Mouse (Mus musculus) hindbrain, embryonic 12.5 days (tissue): Measurements from ENCODE around the gene Mrpl49. TPM values are rescaled to one million over a fixed set of nuclear protein-coding genes. Genes with fewer than 3 reads are reported as not detected.

ENCODE experiments used
- ATAC-seq: fragments of 200-750 bp; cut with Nextera tagmentation; 2 replicates; pipeline ENCODE4 v1.8.0; 2017; ENCODE audit warnings: moderate TSS enrichment; ENCODE audit not compliant: low FRiP score
- H3K27ac ChIP-seq: fragments of 300-500 bp; sonication (generic); 2 replicates; pipeline ENCODE4 v1.5.1; 2016; ENCODE audit warnings: mild to moderate bottlenecking
- H3K27me3 ChIP-seq: fragments of 300-500 bp; sonication (generic); 2 replicates; pipeline ENCODE4 v1.6.1; 2016; ENCODE audit warnings: mild to moderate bottlenecking
- H3K36me3 ChIP-seq: fragments of 300-500 bp; sonication (generic); 2 replicates; pipeline ENCODE4 v1.6.1; 2016; ENCODE audit warnings: mild to moderate bottlenecking
- H3K4me1 ChIP-seq: fragments of 300-500 bp; sonication (generic); 2 replicates; pipeline ENCODE4 v1.6.1; 2016
- H3K4me2 ChIP-seq: fragments of 300-500 bp; sonication (generic); replicated peaks from 2 replicates; pipeline ENCODE4 v1.6.1; 2016; ENCODE audit warnings: mild to moderate bottlenecking
- H3K4me3 ChIP-seq: fragments of 300-500 bp; sonication (generic); 2 replicates; pipeline ENCODE4 v1.5.1; 2016; ENCODE audit warnings: mild to moderate bottlenecking
- H3K9ac ChIP-seq: fragments of 300-500 bp; sonication (generic); 2 replicates; pipeline ENCODE4 v1.6.1; 2016; ENCODE audit warnings: mild to moderate bottlenecking, moderate library complexity
- H3K9me3 ChIP-seq: fragments of 300-500 bp; sonication (generic); replicated peaks from 2 replicates; pipeline ENCODE4 v1.6.1; 2016; ENCODE audit warnings: mild to moderate bottlenecking
- WGBS: fragments of 180-500 bp; shearing (Covaris S2); methylation state at CpG from one replicate; pipeline ENCODE4 v1.1.7; 2016; 5-methylcytosine and 5-hydroxymethylcytosine counted together
- polyA plus RNA-seq: library from polyadenylated mRNA; unstranded; fragments of >200 nt; fragmentation: Nextera tagmentation; extraction: Ambion mirVana; gene quantifications from 2 replicates; pipeline ENCODE4 v1.2.1, GENCODE M21; 2016

The Mrpl49 gene
- polyA plus RNA-seq, 1 experiment from 2014 or later: 67.5 TPM

DNA sequence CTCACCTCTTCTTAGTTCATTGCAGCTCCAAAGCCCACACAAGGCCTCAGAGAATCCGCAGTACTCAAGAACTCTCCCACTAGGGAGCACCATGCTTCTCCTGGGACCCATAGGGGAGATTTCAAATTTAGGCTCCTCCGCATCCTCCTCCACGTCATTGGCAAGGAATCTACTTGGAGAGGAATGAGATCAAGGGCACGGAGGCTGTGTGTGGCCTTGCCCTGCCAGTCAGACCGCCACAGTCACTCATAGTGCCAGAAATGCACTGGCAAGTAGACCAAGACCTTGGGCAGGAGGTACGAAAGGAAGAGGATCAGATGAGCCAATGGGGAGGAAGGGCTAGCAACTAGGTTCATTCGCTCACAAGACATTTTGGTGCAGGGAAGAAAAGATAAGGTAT, 33.7 kb downstream of the Mrpl49 start:
- H3K36me3 ChIP-seq: no peaks in the 10 kb centered on the region
- H3K27me3 ChIP-seq: no peaks in the 10 kb centered on the region
- H3K27ac ChIP-seq: no peak overlapping the region
- ATAC-seq: no peak
- no peak overlapping the region for H3K9ac ChIP-seq
- no peaks in the 10 kb centered on the region for H3K9me3 ChIP-seq
- H3K4me1 ChIP-seq: no peaks in the 10 kb centered on the region
- 84% methylated on average over 7 of the region's 7 CpGs for WGBS
- H3K4me3 ChIP-seq: no peak overlapping the region
- no peak overlapping the region for H3K4me2 ChIP-seq

DNA sequence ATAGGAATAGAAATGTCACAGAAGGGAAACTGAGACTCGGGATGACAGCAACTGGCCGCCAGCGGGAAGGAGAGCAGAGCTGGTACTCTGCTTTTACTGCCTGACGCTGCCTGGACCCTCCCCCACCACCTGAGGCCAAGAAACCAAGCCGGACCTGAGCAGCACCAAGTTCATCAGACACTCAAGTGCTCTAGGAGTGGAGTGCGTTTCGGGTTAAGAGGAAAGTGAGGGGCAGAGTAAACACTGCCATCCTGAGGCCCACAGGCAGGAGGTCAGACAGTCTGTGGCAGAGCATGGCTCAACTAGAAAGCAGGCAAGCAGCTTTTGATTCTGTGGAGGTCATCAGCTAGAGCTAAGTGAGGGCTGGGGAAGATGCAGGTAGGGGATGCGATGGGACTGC, 34.5 kb downstream of the Mrpl49 start:
- Histone ChIP-seq H3K27me3 (no peaks in the 10 kb centered on the region), H3K4me2 (no peak overlapping the region), H3K4me1 (no peaks in the 10 kb centered on the region), H3K27ac (no peak overlapping the region), H3K36me3 (no peaks in the 10 kb centered on the region), H3K9me3 (no peaks in the 10 kb centered on the region), H3K4me3 (no peak overlapping the region), H3K9ac (no peak overlapping the region)
- no peak for ATAC-seq
- 67% methylated on average over 8 of the region's 8 CpGs for WGBS

DNA sequence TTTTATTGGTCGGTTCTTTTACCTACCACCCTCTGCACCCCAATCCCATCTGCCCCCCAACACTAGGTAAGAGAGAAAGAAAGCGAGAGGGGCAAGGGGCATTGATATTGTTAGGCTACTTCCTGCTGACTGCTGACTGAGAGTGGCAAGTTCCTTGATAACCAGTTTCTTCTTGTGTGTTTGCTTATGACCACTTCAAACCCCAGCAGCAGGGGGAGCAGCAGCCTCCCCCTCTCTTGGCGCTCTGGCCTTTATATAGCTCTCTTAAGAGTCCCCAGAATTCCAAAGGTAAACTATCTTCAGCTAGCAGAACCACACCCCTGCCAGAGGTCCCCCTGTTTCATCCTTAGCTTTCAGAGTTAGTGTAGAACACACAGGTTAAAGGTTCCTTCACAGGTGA, 37.3 kb downstream of the Mrpl49 start:
- WGBS: 54% methylated on average over 3 of the region's 3 CpGs
- peaks cover 8% of the 10 kb centered on the region for H3K4me1 ChIP-seq
- H3K9me3 ChIP-seq: no peaks in the 10 kb centered on the region
- H3K27ac ChIP-seq: no peak overlapping the region
- H3K9ac ChIP-seq: no peak overlapping the region
- no peak for ATAC-seq
- H3K4me2 ChIP-seq: no peak overlapping the region
- peaks cover 18% of the 10 kb centered on the region for H3K27me3 ChIP-seq
- H3K36me3 ChIP-seq: no peaks in the 10 kb centered on the region
- H3K4me3 ChIP-seq: no peak overlapping the region

DNA sequence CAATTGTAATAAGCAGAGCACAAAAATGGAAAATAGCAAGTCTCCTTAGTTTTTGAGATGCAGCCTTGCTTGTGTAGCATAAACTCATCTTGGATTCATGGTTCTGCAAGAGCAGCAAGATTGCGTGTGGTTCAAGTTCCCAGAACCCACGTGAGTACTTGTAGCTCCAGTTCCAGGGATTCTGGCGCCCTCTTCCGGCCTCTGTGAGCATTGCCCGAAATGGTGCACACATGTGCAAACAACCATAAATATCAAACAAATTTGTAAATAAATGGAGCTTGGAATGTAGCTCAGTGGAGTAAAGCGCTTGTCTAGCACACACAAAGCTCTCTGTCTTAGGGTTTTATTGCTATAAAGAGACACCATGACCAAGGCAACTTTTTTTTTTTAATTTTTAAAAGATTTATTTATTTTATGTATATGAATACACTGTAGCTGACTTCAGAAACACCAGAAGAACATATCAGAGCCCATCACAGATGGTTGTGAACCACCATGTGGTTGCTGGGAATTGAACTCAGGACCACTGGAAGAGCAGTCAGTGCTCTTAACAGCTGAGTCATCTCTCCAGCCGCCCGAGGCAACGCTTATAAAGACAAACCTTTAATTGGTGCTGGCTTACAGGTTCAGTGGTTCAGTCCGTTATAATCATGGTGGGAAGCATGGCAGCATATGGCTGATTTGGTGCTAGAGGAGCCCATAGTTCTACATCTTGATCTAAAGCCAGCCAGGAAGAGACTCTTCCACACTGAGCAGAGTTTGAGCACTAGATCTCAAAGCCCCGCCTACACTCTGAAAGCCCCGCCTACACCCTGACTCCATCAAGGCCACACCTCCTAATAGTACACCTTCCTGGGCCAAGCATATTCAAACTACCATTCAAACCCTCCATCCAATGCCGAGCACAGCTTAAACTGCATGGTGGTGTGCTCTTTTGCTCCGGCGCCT, 39.2 kb downstream of the Mrpl49 start:
- Histone ChIP-seq H3K9me3 (no peaks in the 10 kb centered on the region), H3K4me3 (no peak overlapping the region), H3K9ac (no peak overlapping the region), H3K27me3 (peaks cover 36% of the 10 kb centered on the region), H3K36me3 (no peaks in the 10 kb centered on the region), H3K27ac (no peak overlapping the region), H3K4me2 (no peak overlapping the region), H3K4me1 (peaks cover 13% of the 10 kb centered on the region)
- 33% methylated on average over 15 of the region's 15 CpGs for WGBS
- ATAC-seq: no peak

DNA sequence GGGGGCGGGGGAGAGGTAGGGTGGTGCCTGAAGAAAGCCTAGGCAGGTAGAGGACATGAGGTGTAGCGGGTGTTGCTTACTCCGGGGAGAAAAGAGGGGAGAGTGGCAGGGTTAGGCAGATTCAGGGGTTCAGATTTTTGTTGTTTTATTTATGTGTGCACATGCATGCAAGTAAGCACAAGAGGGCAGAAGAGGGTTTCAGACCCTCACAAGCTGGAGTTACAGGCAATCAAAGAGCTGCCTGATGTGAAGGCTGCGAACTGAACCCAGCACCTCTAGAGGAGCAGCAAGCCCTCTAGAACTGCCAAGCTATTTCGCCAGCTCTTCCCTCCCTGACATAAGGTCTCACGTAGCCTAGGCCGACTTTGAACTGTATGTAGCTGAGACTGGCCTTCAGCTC, 41.1 kb downstream of the Mrpl49 start:
- Histone ChIP-seq H3K27ac (no peak overlapping the region), H3K4me3 (0 out of 2 replicates have a peak overlapping the region, but pooled peaks have one; percentile 46), H3K9ac (no peak overlapping the region), H3K36me3 (no peaks in the 10 kb centered on the region), H3K4me1 (peaks cover 13% of the 10 kb centered on the region), H3K9me3 (no peaks in the 10 kb centered on the region), H3K4me2 (no peak overlapping the region), H3K27me3 (peaks cover 36% of the 10 kb centered on the region)
- no peak for ATAC-seq
- 45% methylated on average over 7 of the region's 7 CpGs for WGBS

DNA sequence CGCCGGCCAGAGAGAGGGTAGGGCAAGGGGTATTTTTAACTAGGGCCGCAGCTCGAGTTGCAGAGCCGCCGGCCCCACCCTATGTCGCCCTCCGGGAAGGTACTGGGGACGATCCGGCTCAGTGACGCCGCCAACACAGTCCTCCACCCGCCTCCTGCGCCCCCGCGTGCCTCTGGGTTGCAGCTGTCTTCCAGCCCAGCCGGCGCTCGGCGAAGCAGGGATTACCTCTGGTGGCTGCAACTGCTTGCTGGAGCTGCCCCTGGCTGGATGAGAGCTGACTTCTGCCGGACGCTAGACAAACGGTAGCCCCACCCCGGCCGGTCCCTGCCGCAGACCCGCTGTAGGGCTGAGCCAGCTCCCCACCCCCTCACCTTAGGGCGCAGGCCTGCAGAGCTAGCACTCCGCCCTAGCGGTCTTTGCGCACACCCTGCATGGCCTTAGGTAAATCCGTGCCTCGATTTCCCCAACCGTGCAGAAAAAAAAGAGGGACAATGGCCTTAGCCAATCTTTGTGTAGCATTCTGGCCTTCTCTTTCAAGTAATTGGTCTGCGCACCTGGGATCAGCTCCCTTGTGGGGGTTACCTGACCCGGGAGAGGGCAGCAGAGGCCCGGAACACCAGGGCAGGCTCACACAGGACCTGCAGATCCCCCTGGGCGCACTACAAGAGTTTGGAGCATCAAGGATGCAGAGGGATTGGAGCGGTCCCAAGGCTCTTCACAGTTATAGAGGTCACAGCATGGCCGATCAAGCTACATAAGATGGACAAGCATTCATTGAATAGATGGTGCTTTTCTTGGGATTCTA, 41.9 kb downstream of the Mrpl49 start, which contains the start of gene Capn1:
Gene Capn1 (minus strand): TSS at position 387 of the 805 bp plus-strand sequence.
- H3K27ac ChIP-seq: 0 out of 2 replicates have a peak within 1 kb of the TSS, but pooled peaks have one; percentile 7
- no peaks in the 10 kb centered on the region for H3K9me3 ChIP-seq

DNA sequence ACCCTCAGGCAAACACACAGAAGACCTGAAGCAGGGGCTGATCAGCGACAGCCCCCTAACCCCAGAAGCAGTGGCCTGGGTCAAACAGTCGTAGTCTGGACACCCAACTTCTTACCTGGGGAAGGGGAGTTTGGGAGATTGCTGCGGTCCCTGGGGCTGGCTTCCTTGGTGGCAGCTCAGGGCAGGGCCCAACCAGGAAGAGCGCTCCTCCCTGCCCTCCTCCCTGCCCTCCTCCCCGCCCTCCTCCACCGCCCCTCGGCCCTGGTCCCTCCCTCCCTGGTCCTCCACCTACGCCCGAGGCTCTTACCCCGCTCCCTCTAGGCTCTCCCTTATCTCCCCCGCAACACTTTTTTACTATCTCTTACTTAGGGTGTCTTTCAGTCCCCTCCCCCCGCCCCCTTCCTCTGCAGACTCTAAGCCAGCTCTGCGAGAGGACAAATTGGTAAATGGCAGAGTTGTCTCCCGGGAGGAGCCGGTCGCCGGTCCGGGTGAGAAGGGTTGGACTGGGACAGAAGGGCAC, 42.5 kb downstream of the Mrpl49 start:
- ATAC-seq: peak; percentile 60
- H3K4me3 ChIP-seq: peak overlapping the region; percentile 46
- no peaks in the 10 kb centered on the region for H3K9me3 ChIP-seq
- peaks cover 36% of the 10 kb centered on the region for H3K27me3 ChIP-seq
- no peaks in the 10 kb centered on the region for H3K36me3 ChIP-seq
- under 1% methylated on average over 15 of the region's 18 CpGs for WGBS
- peak overlapping the region; percentile 84 for H3K4me2 ChIP-seq
- peak overlapping the region; percentile 69 for H3K9ac ChIP-seq
- H3K4me1 ChIP-seq: peaks cover 13% of the 10 kb centered on the region
- 0 out of 2 replicates have a peak overlapping the region, but pooled peaks have one; percentile 7 for H3K27ac ChIP-seq

More for the DNA sequence above, 41.9 kb downstream of the Mrpl49 start, which contains the start of gene Capn1:
- Histone ChIP-seq H3K9ac (peak within 1 kb of the TSS; percentile 69), H3K4me3 (peak within 1 kb of the TSS; percentile 46), H3K36me3 (no peaks in the 10 kb centered on the region), H3K4me2 (peak within 1 kb of the TSS; percentile 84), H3K27me3 (peaks cover 36% of the 10 kb centered on the region), H3K4me1 (peaks cover 13% of the 10 kb centered on the region)
- 2% methylated on average over 40 of the region's 40 CpGs for WGBS
- ATAC-seq: peak; percentile 78

DNA sequence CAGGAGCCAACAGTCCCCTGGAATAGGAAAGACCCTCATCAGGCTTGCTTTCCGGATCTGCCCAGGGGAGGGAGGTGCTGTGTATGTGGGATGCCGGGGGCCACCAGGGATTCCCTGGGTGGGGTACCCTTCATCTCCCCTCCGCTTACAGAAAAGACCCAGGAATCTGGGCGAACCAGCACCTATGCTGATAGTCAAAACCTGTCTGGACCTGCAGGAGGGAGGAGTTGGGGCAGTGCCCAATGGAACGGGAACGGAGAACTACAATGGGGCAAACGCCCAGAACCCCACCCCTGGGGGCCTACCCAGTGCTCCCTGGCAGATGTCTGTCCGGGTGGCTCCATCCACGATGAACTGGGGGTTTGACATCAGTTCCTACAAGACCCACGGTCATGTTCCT, 43.9 kb downstream of the Mrpl49 start:
- ATAC-seq: no peak
- Histone ChIP-seq H3K9me3 (no peaks in the 10 kb centered on the region), H3K27me3 (peaks cover 36% of the 10 kb centered on the region), H3K4me1 (peaks cover 13% of the 10 kb centered on the region), H3K36me3 (no peaks in the 10 kb centered on the region), H3K9ac (no peak overlapping the region), H3K4me3 (no peak overlapping the region), H3K27ac (no peak overlapping the region), H3K4me2 (no peak overlapping the region)
- 92% methylated on average over 10 of the region's 10 CpGs for WGBS

DNA sequence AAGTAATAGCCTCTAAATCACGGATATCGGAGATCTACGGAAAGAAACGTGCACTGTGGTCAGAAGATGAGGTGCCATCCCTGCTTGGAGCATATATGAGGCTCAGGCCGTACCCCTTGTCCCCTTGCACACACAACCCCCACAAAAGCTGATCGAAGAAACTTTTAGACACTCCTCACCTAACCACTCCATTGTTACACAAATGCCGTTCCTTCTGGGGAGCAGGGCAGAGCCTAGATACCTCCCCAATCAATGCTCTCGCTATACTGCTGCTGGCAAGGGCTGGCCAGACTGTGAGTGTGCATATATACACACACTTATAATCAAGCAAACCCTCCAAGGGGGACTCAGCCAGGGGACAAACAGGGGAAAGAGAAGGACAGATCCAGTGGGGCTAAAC, 48.4 kb downstream of the Mrpl49 start:
- Histone ChIP-seq H3K9ac (no peak overlapping the region), H3K36me3 (no peaks in the 10 kb centered on the region), H3K27me3 (peaks cover 7% of the 10 kb centered on the region; the same call in 1 of the 2 replicates), H3K9me3 (no peaks in the 10 kb centered on the region), H3K4me3 (no peak overlapping the region), H3K27ac (no peak overlapping the region), H3K4me1 (no peaks in the 10 kb centered on the region), H3K4me2 (no peak overlapping the region)
- 70% methylated on average over 8 of the region's 8 CpGs for WGBS
- ATAC-seq: no peak

DNA sequence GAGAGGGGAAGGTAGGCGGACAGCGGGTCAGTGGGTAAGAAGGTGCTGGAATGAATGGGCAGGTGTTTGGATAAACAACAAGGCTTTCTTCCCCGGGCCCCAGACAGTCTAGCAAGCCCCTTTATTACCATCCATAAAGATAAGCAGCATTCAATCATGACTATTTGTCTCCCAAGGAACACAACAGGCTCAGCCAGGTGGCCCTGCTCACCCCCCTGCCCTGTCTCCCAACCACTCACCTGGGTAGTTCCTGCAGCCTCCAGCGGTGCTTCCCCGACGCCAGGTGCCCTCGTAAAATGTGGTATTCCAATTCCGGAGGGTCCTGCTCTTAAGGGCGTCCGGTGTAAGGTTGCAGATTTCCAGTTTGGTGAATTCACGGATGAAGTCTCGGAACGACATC, 50.6 kb downstream of the Mrpl49 start:
- Histone ChIP-seq H3K4me3 (no peak overlapping the region), H3K4me1 (no peaks in the 10 kb centered on the region), H3K9me3 (no peaks in the 10 kb centered on the region), H3K9ac (no peak overlapping the region), H3K27me3 (no peaks in the 10 kb centered on the region), H3K4me2 (no peak overlapping the region), H3K27ac (no peak overlapping the region), H3K36me3 (no peaks in the 10 kb centered on the region)
- no peak for ATAC-seq
- WGBS: 86% methylated on average over 13 of the region's 13 CpGs

DNA sequence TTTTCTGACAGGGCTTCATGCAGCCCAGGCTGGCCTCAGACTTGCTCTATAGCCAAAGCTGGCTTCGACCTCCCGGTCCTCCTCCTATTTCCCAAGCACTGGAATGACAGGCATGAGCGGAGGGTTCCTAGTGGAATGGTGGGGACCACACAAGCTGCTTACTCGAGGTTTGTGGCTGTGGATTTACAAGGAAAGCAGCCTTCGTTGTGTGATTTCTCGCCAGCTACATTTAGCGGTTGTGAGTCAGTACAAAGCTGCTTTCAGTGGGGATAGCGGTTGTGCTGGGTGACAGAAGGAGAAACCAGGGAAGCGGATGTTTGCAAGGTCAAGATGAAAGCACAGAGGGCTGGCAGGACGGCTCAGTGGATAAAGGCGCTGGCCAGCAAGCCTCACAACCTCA, 52.0 kb downstream of the Mrpl49 start:
- Histone ChIP-seq H3K4me2 (no peak overlapping the region), H3K27ac (no peak overlapping the region), H3K9me3 (no peaks in the 10 kb centered on the region), H3K27me3 (no peaks in the 10 kb centered on the region), H3K9ac (no peak overlapping the region), H3K4me1 (no peaks in the 10 kb centered on the region), H3K4me3 (no peak overlapping the region), H3K36me3 (no peaks in the 10 kb centered on the region)
- ATAC-seq: no peak
- WGBS: 62% methylated on average over 11 of the region's 11 CpGs
